Mouse (Mus musculus): Measurements from ENCODE around the gene Mdm2.

GRCm38 (mm10) chr10:117647964-117648472 is 62.5 kb downstream of the Mdm2 start:
- TF ChIP-seq FLI1 (IDR thresholded peaks at IDR 0.05; ENCODE audit: low read length) = no peak
- TF ChIP-seq GATA1 (IDR thresholded peaks at IDR 0.05; ENCODE audit: borderline replicate concordance, low read length) = no peak
